Mouse (Mus musculus) brain, embryonic 14.5 days (tissue): ENCODE data around the gene Ttc36.

Source experiments
- CTCF ChIP-seq: fragments of 200-500 bp; IDR thresholded peaks from 2 replicates; pipeline ENCODE4 v1.5.1; 2012; ENCODE audit warnings: inconsistent platforms, mild to moderate bottlenecking, moderate library complexity, borderline replicate concordance; ENCODE audit not compliant: insufficient read depth, insufficient read length; ENCODE audit errors: extremely low read depth
- POLR2A ChIP-seq: fragments of 200-500 bp; IDR thresholded peaks from 2 replicates; pipeline ENCODE4 v1.6.1; 2012; ENCODE audit warnings: mild to moderate bottlenecking, inconsistent platforms, borderline replicate concordance; ENCODE audit not compliant: poor library complexity, insufficient read depth, insufficient read length, severe bottlenecking; ENCODE audit errors: extremely low read depth

GRCm38 (mm10) chr9:44767101-44768028 is 35.5 kb downstream of the Ttc36 start, which contains the start of the genes Arcn1 and Ift46:
- no peak for TF ChIP-seq CTCF
- TF ChIP-seq POLR2A, result peak; percentile 86
